Mouse (Mus musculus) lung, postnatal 0 days (tissue): ENCODE data around the gene Tmem60.

Experiments used
- CTCF ChIP-seq: IDR thresholded peaks from 2 replicates; pipeline ENCODE4 v1.5.1; 2016; ENCODE audit warnings: antibody characterized with exemption, mild to moderate bottlenecking
- EP300 ChIP-seq: IDR thresholded peaks from 2 replicates; pipeline ENCODE4 v1.6.1; 2016; ENCODE audit warnings: antibody characterized with exemption, mild to moderate bottlenecking, control low read depth

DNA sequence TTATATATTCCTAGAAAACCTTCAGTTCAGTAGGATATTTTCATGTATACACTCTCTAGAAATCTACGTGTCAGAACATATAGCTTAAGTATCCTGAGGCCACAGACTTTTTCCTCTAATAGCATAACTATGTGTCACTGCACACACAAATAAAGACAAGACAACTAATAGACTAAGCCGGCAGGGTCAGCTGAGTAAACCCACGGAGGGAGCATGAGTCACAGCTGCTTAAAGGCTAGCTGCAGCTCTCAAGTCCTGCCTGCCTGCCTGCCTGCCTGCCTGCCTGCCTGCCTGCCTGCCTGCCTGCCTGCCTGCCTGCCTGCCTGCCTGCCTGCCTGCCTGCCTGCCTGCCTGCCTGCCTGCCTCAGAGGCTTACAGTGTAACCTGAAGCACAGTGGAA, 43.5 kb downstream of the Tmem60 start:
- TF ChIP-seq CTCF = no peak
- no peak for TF ChIP-seq EP300
